Comparison of ENCODE assay signal across 26 mouse cellular contexts in genomic region chr11:7348601-7349000, GRCm38 (mm10).
DNase-seq lines count a peak whose midpoint lies in the region; ATAC-seq lines count a peak whose summit lies in the region.
"Had no signal": no experiment of that assay in that cellular context is flagged by ENCODE, and none has a peak within 500 bp of the region (broad histone marks: within the 10 kb centered on the region; RNA-seq: fewer than 3 reads in every experiment).

No protein-coding gene starts in this region.

- no peaks in the 10 kb centered on the region for H3K27me3 ChIP-seq in embryonic facial prominence, embryonic 14.5 days (replicated peaks; ENCODE audit: control insufficient read depth, insufficient read depth, low read length)
- H3K27me3 ChIP-seq in embryonic facial prominence, embryonic 10.5 days (replicated peaks; ENCODE audit: low read depth, poor library complexity, severe bottlenecking) = no peaks in the 10 kb centered on the region
- H3K27me3 ChIP-seq: CH12.LX; embryonic facial prominence, embryonic 13.5 days; heart, embryonic 15.5 days; hindbrain, embryonic 15.5 days; intestine, embryonic 15.5 days; liver, embryonic 13.5 days; lung, embryonic 15.5 days had no signal

- 0 out of 2 replicates have a peak, but pooled peaks cover 3% of the 10 kb centered on the region for H3K4me1 ChIP-seq in embryonic facial prominence, embryonic 14.5 days (ENCODE audit: control insufficient read depth, insufficient read depth, low read length)
- H3K4me1 ChIP-seq in embryonic facial prominence, embryonic 10.5 days = no peaks in the 10 kb centered on the region
- H3K4me1 ChIP-seq: forebrain, embryonic 10.5 days; heart, embryonic 15.5 days; hindbrain, embryonic 15.5 days; intestine, embryonic 15.5 days; liver, embryonic 13.5 days; lung, embryonic 15.5 days had no signal

- H3K4me2 ChIP-seq in embryonic facial prominence, embryonic 14.5 days (ENCODE audit: low read depth, low read length) = no peak overlapping the region
- H3K4me2 ChIP-seq: embryonic facial prominence, embryonic 13.5 days; heart, embryonic 15.5 days; hindbrain, embryonic 15.5 days; intestine, embryonic 15.5 days; liver, embryonic 13.5 days; lung, embryonic 15.5 days had no signal

- no peak overlapping the region for H3K4me3 ChIP-seq in embryonic facial prominence, embryonic 14.5 days (ENCODE audit: low read depth, low read length)
- no peak overlapping the region for H3K4me3 ChIP-seq in embryonic facial prominence, embryonic 10.5 days
- H3K4me3 ChIP-seq: embryonic facial prominence, embryonic 13.5 days; forebrain, embryonic 10.5 days; gastrocnemius, adult 2 months; heart, embryonic 15.5 days; hindbrain, embryonic 15.5 days; intestine, embryonic 15.5 days; liver, embryonic 13.5 days; lung, embryonic 15.5 days had no signal

- DNase-seq in embryonic facial prominence, embryonic 14.5 days (ENCODE audit: low spot score) = peak; percentile 45
- no peak for DNase-seq in embryonic facial prominence, embryonic 10.5 days (ENCODE audit: low spot score)
- DNase-seq in kidney, postnatal 14 days = peak; percentile 13
- DNase-seq in kidney, adult 8-10 months = no peak
- DNase-seq in 3T3-L1 (ENCODE audit: low read depth, low spot score) = peak; percentile 61
- peak; percentile 12 for DNase-seq in adipocyte (ENCODE audit: low spot score)
- DNase-seq: adrenal gland, postnatal 25 days; B cell, adult 2 months; cerebellum, adult 11-12 months; cerebellum, postnatal 25 days; gastrocnemius, adult 2 months; heart, postnatal 36 days; liver, embryonic 13.5 days; thymus, postnatal 14 days had no signal

- no peak overlapping the region for H3K27ac ChIP-seq in embryonic facial prominence, embryonic 14.5 days (replicated peaks; ENCODE audit: low read depth, low read length)
- H3K27ac ChIP-seq in embryonic facial prominence, embryonic 10.5 days (replicated peaks) = no peak overlapping the region
- H3K27ac ChIP-seq: embryonic facial prominence, embryonic 13.5 days; forebrain, embryonic 10.5 days; gastrocnemius, adult 2 months; heart, embryonic 15.5 days; hindbrain, embryonic 15.5 days; intestine, embryonic 15.5 days; liver, embryonic 13.5 days; lung, embryonic 15.5 days; macrophage had no signal

- WGBS in embryonic facial prominence, embryonic 14.5 days = 62% methylated on average over 1 of the region's 1 CpGs
- WGBS in embryonic facial prominence, embryonic 10.5 days = 87% methylated on average over 1 of the region's 1 CpGs

- no peaks in the 10 kb centered on the region for H3K36me3 ChIP-seq in embryonic facial prominence, embryonic 14.5 days (ENCODE audit: control insufficient read depth, insufficient read depth, low read length)
- no peaks in the 10 kb centered on the region for H3K36me3 ChIP-seq in embryonic facial prominence, embryonic 10.5 days (replicated peaks)
- H3K36me3 ChIP-seq: embryonic facial prominence, embryonic 13.5 days; forebrain, embryonic 10.5 days; G1E; heart, embryonic 15.5 days; hindbrain, embryonic 15.5 days; intestine, embryonic 15.5 days; liver, embryonic 13.5 days; lung, embryonic 15.5 days had no signal

- H3K9ac ChIP-seq in embryonic facial prominence, embryonic 14.5 days (ENCODE audit: low read depth, low read length) = no peak overlapping the region
- H3K9ac ChIP-seq: embryonic facial prominence, embryonic 13.5 days; heart, embryonic 15.5 days; hindbrain, embryonic 15.5 days; intestine, embryonic 15.5 days; liver, embryonic 13.5 days; lung, embryonic 15.5 days had no signal

- H3K9me3 ChIP-seq in embryonic facial prominence, embryonic 14.5 days (ENCODE audit: control insufficient read depth, low read length) = no peaks in the 10 kb centered on the region
- no peaks in the 10 kb centered on the region for H3K9me3 ChIP-seq in embryonic facial prominence, embryonic 10.5 days
- H3K9me3 ChIP-seq: embryonic facial prominence, embryonic 13.5 days; forebrain, embryonic 10.5 days; G1E; heart, embryonic 15.5 days; hindbrain, embryonic 15.5 days; intestine, embryonic 15.5 days; liver, embryonic 13.5 days; lung, embryonic 15.5 days had no signal

- no peak for ATAC-seq in embryonic facial prominence, embryonic 14.5 days (ENCODE audit: low read depth)
- no peak for ATAC-seq in frontal cortex, adult (ENCODE audit: low TSS enrichment)
- ATAC-seq: activated CD4-positive, CD25-positive, alpha-beta regulatory T cell, adult 4 months; intestine, embryonic 15.5 days; midbrain, embryonic 16.5 days had no signal

Comparison
In these comparisons a context has a peak if more than half of its experiments do, and no peak if none do; other contexts are left out.
1. DNase-seq: peak in embryonic facial prominence, embryonic 14.5 days (single experiment), kidney, postnatal 14 days (single experiment), 3T3-L1 (single experiment) and adipocyte (single experiment); none in embryonic facial prominence, embryonic 10.5 days (single experiment) and kidney, adult 8-10 months (0 of 2).